Mouse (Mus musculus) erythroblast, adult 5-6 weeks (primary cell): ENCODE results near the gene Kmt5a. TPM values are rescaled to one million over a fixed set of nuclear protein-coding genes. Genes with fewer than 3 reads are reported as not detected.
"Not testable (repeated sequence)": the region's sequence is repeated elsewhere in the genome, so short reads cannot be mapped to it uniquely, and the experiment has no call there.

ENCODE experiments used
- ATAC-seq: replicated peaks from 2 replicates; pipeline ENCODE4 v1.8.0; 2016; ENCODE audit warnings: moderate number of reproducible peaks, mild to moderate bottlenecking, moderate TSS enrichment, inconsistent platforms; ENCODE audit not compliant: poor library complexity, low FRiP score, severe bottlenecking
- total RNA-seq, 2 experiments: library from RNA; stranded (forward) in 1 of 2; stranded (reverse) in 1 of 2; fragments of 150-400 nt in 1 of 2; fragments of 200-764, 138-1000 nt in 1 of 2; gene quantifications; 2 replicates each; pipeline versions ENCODE4 v1.2.3 to v1.2.4; 2015 to 2017; ENCODE audit warnings: low replicate concordance in 2 of 2

Gene Kmt5a
- total RNA-seq, 2 experiments from 2014 or later: 89.3 to 107 TPM

DNA sequence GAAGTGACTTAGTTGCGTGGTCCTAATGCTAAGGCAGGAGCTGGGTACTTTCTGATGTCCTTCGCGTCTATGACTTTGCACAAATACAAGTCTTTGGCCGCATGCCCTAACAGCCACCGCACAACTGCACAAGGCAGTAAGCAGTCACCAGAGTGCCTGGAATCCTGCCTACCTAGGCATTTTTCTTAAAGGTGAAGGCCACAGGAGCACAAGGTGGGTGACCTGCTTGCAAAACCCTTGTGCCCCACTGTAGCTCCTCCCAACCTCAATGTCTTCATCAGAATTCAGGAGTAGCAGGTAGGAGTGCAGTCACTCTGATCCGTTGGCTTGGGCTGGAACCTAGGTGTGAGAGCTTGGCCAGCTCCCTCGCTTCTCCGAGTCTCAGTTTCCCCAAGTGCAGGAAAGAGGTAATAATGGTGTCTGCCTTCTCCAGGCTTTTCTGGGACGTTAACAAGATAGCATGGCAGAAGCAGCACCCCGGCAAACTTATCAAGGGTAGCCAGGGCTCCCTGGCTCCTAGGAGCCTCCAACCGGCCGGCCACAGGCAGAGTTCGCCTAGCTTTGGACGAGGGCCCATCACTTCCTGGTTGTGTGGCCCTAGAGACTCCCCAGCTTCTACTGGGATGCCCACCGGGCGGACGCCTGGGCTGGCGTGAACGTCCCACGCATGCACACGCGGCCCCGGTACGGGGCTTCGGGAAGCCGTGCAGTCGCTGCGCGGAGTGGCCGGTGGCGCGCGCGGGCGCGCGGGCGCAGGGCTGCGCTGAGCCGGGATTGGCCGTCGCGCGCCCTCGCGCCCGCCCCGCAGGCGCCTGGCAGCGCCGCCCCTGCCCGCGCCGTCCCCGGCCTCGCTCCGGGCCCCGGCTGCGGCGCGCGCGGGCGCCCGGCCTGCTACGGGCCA lies 5.2 kb downstream of the Kmt5a start:
- ATAC-seq: peak; percentile 54

DNA sequence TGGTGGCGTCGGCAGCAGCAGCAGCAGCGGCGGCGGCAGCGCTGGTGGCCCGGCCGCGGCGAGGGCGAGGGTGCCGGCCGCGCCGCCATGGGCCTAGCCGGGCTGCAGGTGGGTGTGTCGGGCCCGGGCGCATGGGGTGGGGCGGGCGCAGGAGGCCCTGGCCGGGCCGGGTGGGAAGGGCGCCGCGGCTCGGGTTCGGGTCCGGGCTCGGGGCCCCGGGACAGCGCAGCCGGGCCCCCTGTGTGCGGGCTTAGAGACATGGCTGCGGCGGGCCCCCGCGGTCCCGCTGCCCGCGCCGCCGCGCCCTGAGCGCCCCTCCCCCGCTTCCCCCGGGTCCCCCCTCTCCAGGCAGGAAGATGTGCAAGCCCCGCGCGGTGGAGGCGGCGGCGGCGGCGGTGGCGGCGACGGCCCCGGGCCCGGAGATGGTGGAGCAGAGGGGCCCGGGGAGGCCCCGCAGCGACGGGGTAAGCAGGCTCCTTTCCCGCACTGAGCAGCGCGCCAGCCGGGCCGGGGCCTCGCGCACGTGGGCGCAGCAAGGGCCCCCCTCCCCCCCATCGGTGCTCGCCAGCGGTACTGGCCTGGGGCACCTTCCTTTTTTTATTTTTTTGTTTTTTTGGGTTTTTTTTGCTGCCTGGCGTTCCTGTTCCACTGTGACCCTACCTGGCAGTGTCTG lies 6.0 kb downstream of the Kmt5a start:
- peak; percentile 39; the same call in 1 of the 2 replicates for ATAC-seq

DNA sequence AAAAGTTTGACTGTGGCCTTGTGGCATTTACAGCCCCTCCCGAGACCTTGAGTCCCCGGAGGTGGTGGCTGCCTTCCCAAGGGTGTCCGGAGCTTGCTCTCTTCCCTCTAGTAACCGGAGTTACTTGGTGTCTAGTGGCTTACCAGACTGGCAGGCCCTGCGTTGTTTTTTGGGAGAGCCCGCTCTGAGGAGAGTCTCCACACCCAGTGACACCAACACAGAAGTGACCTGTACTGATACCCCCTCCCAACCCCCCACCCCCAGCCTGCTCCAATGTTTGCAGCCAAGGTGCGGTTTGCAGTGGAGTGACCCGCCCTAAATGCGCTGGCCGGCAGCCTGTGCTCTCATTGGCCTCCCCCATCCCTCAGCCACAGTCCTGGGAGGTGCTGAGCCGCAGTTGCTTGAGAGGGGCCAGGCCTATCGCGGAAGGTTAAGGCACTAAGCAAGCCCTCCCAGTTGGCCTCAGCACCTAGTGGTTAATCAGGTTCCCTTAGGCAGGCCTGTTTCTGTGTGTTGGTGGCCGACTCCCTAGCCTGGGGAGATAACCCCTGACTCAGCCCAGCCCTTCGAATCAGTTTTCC lies 6.7 kb downstream of the Kmt5a start:
- peak; percentile 56 for ATAC-seq

DNA sequence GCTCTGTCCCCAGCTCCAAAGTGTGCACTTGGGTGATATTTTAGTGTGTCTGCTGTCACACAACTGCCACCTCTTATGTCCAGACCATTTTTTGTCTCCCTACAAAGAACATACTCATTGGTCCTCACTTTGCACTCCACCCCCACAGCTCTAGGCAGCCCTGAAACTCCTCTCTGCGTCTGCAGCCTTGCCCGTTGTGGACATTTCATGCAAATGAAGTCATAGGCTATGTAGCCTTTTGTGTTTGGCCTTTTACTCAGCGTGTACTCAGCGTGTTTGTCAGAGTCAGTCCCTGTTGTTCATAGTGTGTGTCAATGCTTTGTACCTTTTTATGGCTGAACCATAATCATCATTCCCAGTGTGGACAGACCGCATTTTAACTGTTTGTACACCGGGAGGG lies 9.8 kb downstream of the Kmt5a start:
- no peak for ATAC-seq

DNA sequence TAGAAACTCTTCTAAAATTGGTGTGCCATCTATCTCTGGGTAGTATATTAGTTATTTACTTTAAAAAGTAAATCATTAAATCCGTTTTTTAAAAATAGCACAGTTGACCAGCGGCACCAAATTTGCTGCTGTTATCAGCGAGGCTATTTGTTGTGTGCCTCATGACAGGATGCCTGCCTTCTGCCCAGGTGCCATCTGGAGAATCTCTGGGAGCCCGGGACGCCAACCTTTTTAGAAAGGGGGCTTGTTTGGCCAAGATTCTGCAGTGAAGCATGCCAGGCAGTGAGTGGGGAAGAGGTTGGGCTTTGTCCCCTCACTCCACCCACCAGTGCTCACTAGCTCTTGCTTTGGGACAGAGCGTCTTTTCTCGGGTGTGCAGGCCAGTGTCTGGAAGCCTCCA lies 10.3 kb downstream of the Kmt5a start:
- no peak for ATAC-seq

DNA sequence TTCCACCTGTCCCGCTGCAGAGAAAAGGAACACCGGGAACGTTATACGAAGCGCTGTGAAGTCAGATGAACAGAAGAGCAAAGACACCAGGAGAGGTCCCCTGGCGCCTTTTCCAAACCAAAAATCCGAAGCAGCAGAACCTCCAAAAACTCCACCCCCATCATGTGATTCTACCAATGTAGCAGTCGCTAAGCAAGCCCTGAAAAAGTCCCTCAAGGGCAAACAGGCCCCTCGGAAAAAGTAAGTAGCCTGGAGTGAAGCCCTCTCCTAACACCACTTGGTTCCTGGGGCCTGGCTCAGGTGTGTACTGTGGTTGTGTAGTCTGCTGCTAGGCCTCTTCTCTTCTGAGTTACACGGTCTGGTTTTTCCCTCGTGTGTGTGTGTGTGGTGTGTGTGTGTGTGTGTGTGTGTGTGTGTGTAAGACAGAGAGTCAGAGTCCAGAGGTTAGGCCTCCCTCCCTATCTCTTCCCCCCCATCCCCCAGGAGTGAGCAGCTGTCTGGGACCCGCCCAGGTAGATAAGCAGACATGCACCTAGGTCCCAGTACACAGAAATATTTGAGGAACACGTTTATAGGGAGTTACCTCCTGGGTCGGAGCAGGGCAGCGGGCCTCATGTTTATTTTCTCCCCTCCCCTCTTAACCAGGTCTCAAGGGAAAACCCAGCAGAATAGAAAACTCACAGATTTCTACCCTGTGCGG lies 11.1 kb downstream of the Kmt5a start:
- ATAC-seq: peak; percentile 36; the same call in 1 of the 2 replicates

DNA sequence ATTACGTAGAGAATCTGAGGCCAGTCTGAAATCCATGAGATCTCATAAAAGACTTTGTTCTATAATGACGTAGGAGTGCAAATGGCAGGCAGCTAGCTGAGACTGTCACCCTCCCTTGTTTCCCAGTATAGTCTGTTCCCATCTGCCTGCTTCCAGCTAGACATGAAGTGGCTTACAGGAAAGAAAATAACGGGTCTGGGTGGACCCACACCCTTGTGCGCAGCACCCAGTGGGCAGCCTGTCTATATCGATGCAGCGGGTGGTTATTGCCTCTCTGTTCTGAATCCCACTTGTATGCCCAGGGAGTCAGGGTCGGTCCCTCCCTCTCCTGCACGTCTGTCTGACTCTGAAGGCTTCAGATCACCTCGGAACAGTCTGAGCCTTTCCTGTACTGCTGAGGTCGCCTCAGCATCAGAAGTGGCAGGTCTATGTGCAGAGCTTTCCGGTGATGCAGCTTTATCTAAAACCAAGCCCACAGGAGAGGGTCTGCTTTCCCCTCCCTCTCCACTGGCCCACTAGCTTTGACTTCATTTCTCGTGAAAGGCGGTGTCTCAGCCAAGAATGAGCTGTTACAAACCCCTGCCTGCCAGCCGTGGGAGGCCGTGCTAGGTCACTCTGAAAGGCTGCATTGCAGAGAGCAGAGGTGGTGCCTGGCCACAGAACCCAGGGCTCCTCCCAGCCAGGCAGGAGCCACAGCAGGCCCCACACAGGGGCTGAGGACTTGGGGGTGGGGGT lies 12.9 kb downstream of the Kmt5a start:
- no peak for ATAC-seq

DNA sequence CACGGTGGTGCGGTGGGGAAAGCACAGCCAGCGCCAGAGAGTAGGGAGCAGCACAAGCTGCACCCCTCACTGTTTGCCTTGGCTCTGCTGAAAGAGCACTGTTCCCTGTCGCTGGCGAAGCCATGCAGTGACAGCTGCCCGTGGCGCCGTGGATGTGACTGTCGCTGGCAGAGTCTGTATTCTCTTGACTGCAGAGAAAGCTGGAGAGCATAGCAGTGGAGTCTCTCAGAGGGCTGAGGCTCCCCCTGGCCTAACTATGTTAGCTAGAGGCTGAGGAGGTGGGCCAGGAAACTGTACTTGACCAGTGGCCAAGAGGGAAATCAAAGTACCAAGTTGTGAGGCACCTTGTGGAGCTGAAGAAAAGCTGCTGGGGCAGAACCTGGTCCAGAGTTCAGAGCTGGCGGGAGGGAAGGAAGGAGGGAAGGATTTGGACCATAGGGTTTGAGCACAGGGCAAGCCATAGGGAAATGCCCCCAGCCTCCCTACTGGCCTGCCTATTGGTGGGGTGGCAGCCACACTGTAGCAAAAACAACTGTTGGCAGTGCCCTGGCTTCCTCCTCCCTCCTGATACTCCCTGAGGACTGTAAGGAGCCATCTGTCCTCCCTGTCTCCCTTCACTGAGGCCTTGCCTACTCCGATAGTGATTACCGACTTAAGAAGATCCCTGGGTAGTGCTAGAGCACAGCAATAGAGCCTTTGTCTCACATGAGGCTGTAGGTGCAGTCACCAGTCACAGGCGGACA lies 13.8 kb downstream of the Kmt5a start:
- no peak for ATAC-seq

DNA sequence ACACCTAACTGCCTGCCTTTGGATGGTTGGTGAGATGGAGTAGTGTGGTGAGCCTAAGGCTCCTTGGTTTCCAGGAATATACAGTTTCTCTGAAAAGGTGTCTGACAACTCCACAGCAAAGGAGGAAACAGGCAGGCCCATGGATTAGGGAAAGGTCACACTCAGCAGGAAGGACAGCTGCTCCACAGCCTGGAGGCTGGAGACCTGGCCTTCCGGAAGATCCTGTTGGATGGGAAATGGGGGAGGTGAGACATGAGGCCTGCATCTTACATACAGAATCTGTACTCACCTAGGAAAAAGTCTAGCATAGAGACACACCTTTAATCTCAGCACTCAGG lies 14.3 kb downstream of the Kmt5a start:
- ATAC-seq: no peak

DNA sequence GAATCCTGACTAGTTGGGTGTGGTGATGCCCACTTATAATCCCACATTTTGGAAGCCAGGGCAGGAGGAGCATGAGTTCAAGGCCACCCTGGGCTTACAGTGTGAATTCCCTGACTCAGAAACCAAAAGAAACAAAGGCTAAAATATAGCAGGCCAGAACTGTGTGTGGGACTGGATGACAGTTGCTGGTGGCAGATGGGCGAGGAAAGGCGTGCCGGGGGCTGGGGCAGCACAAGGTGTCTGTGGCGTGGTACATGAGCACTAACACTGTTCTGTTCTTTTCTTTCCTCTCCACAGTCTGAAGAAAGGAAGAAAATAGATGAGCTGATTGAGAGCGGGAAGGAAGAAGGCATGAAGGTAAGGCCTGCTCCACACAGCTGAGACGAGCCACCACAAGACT lies 17.0 kb downstream of the Kmt5a start:
- ATAC-seq: no peak

DNA sequence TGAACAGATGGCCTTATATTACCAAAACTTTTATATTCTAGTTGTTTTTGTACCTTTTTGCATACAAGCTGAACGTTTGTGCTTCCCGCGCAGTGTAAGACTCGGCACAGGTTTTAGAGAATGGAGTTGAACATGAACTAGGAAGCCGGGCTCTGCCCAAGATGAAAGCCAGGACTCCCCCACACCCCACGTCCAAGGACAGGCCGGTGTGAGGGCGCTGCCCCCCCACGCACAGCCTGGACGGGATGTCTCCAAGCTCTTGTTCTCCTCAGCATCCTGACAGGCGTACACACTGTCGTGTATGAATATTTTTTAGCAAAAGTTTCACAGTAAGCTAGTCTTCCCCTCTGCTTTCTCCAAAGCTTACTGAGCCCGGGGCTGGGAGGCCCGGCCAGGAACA lies 21.2 kb downstream of the Kmt5a start:
- ATAC-seq: not testable (repeated sequence)

DNA sequence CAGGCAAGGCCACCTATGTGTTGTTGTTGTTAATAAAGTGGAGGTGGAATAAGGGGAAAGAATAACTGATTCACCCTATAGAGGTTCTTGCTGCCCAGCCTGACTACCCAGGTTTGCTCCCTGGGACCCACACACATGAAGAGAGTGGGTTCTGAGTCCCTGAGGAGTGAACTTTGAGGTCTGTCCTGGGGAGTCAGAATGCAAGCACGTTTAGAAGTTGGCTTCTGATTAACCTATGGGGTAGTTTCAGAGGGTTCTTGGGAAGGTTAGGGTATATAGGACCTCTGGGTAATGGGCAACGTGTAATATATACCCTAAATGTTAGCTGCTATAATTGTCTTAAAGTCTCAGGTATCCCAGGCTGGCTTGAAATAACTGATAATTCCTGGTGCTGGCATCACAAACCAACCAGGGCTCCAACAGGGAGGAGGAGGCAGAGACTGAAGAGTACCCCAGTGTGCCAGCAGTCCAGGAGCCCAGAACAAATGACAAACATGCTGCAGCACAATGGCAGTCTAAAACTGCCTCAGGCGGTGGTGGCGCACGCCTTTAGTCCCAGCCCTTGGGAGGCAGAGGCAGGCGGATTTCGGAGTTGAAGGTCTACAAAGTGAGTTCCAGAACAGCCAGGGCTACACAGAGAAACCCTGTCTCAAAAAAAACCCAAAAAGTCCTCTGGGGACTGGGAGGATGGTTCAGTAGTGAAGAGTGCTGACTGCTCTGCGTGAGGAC lies 22.7 kb downstream of the Kmt5a start:
- ATAC-seq: no peak

DNA sequence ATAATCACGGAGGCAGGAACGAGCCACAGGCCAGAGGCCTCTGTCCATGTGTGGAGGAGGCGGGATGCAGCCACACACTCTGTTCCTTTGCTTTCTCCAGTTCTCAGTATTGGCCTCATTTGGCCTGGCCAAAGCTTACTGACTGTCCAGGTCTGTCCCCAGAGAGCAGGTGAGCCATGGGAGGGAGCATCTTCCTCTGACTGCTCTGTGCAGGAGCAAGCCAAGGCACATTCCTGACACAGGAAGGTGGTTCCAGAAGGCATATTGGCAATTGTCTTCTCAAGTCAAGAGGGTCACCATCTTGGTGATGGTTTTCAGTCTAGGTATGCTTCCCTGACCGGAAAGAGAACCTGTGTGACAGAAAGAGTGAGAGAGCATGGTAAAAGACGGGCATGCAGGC lies 23.7 kb downstream of the Kmt5a start:
- ATAC-seq: no peak

DNA sequence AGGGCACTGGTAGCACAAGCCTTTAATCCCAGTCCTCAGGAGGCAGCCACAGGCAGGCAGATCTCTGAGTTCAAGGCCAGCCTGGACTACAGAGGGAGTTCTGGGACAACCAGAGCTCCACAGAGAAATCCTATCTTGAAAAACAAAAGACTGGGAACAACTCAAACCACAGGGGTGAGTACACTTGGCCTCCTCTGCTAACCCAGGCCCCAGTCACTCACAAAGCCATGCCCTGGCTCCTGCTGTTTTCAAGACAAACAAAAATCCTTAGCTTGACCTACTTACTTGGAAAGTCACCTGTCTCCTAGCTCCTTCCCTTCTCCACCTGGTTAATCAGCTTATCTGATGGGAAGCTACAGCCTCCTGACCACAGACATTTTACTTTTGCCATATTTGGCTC lies 25.2 kb downstream of the Kmt5a start:
- ATAC-seq: no peak

DNA sequence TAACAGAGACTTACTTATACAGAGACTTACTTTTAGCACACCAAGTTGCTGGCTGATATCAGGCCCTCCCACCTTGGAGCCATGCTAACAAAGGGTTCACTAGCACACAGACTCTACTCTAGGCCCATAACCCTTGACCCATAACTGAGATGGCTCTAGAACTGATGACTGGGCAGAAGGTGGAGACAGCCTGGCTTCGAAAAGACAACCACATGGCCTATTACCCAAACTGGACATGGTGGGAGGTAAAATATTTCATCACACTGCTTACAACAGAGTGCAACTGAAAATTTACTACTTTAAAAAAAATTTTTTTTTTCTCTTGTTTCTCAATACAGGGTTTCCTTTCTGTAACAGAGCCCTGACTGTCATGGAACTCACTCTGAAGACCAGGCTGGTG lies 28.0 kb downstream of the Kmt5a start:
- no peak for ATAC-seq

DNA sequence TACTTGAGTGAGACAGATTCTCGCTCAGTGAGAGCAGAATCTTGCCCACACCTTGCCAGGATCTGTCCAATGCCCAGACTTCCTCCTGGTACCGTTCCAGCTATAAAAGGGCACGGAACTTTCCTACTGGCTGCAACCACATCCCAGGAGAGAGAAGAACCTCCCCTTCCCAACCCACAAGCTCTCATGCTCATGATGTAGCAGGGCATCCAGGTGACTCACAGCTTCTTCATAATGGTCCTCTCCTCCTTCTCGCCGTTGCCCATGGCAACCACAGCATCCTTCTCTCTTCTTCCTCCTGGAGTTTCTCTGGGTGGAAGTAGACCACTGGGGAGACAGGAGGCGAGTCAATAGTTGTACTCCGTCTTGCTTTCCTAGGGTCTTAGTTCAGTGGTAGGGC lies 28.6 kb downstream of the Kmt5a start:
- ATAC-seq: no peak

DNA sequence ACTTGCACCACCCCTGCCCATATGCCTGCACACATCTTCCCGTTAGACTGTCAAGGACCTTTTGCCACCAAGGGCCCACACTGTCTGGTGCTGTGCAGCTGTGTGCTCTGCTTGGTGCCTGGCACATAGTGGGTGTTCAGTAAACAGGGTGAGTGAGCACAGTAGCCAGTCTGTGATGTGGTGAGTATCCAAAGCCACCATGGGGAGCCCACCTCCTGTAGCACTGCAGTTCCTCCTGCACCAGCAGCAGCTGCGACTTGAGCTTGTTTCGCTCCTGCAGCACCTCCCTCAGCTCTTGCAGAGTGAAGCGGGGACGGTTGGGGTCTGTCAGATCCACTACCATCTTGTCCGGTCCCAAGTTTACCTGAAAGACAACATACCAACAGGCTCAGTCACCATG lies 29.8 kb downstream of the Kmt5a start:
- no peak for ATAC-seq

DNA sequence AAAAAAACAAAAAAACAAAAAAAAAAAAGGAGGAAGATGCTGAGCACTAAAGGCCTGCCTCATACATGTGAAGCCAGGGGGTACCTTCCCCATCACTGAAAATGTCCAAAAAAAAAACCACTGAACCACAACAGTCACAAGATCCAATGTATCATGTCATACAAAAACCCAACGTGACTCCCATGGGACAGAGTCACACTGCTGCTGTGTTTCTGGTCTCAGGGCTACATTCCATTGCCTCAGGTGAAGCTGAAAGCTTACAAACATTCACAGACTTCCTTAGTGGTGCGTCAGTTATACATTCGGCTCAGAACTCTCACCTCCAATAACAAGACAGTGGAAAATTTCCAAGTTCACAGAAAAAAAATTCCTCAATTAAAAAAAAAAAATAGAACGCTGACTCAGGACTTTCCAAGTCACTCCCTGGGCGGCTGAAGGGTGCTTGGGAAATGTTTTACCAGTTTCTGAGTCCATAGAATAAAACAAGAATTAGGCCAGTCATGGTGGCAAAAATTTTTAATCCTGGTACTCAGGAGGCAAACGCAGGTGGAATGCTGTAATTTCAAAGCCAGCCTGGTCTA lies 31.0 kb downstream of the Kmt5a start:
- ATAC-seq: no peak
